Mouse (Mus musculus) liver, adult 2 months (tissue): Measurements from ENCODE around the gene Itga3. TPM values are rescaled to one million over a fixed set of nuclear protein-coding genes. Genes with fewer than 3 reads are reported as not detected.

Experiments
- DNase-seq: peaks from one replicate; pipeline ENCODE4 v3.0.0-alpha.2; 2011; ENCODE audit warnings: low read depth, low spot score; ENCODE audit errors: extremely low read depth
- H3K27ac ChIP-seq: fragments of 200-500 bp; replicated peaks from 2 replicates; pipeline ENCODE4 v1.5.1; 2012; ENCODE audit warnings: low read depth, mild to moderate bottlenecking, control low read depth, inconsistent platforms, low read length; ENCODE audit not compliant: insufficient read depth
- H3K27me3 ChIP-seq: fragments of 200-500 bp; 2 replicates; pipeline ENCODE4 v1.6.1; 2012; ENCODE audit warnings: mild to moderate bottlenecking, moderate library complexity, low read length, inconsistent platforms; ENCODE audit not compliant: control insufficient read depth, insufficient read depth
- H3K36me3 ChIP-seq: fragments of 200-500 bp; 2 replicates; pipeline ENCODE4 v1.6.1; 2012; ENCODE audit warnings: low read length, inconsistent platforms; ENCODE audit not compliant: control insufficient read depth, insufficient read depth
- H3K4me1 ChIP-seq: fragments of 200-500 bp; 2 replicates; pipeline ENCODE4 v1.6.1; 2011; ENCODE audit warnings: low read length; ENCODE audit not compliant: control insufficient read depth, insufficient read depth
- H3K4me3 ChIP-seq: fragments of 200-500 bp; 2 replicates; pipeline ENCODE4 v1.5.1; 2011; ENCODE audit warnings: low read depth, mild to moderate bottlenecking, control low read depth, low read length, moderate library complexity; ENCODE audit not compliant: insufficient read depth
- H3K79me2 ChIP-seq: fragments of 200-500 bp; 2 replicates; pipeline ENCODE4 v1.6.1; 2012; ENCODE audit warnings: inconsistent platforms, mild to moderate bottlenecking, low read length, moderate library complexity; ENCODE audit not compliant: control insufficient read depth, insufficient read depth
- H3K9ac ChIP-seq: fragments of 200-500 bp; 2 replicates; pipeline ENCODE4 v1.6.1; 2012; ENCODE audit warnings: low read depth, mild to moderate bottlenecking, control low read depth, inconsistent platforms, low read length
- CTCF ChIP-seq: fragments of 200-500 bp; IDR thresholded peaks from 2 replicates; pipeline ENCODE4 v1.5.1; 2011; ENCODE audit warnings: low read depth, low read length, control low read depth
- POLR2A ChIP-seq: fragments of 200-500 bp; IDR thresholded peaks from 2 replicates; pipeline ENCODE4 v1.6.1; 2011; ENCODE audit warnings: low read length, control low read depth; ENCODE audit not compliant: insufficient read depth; ENCODE audit errors: extremely low read depth
- WGBS: fragments of 180-500 bp; shearing (Covaris S2); methylation state at CpG from one replicate; pipeline ENCODE4 v1.1.7; 2018; 5-methylcytosine and 5-hydroxymethylcytosine counted together
- polyA plus RNA-seq: library from polyadenylated mRNA; depleted of rRNA; stranded (reverse); fragments of >200 nt; gene quantifications from 2 replicates; pipeline ENCODE4 v1.2.3, GENCODE M21; 2012
- total RNA-seq: library from RNA; depleted of rRNA; stranded (reverse); fragments of >200 nt; gene quantifications from 2 replicates; pipeline ENCODE4 v1.2.3, GENCODE M21; 2014

The Itga3 gene
- total and polyA plus RNA-seq, 2 experiments, result 2.6 to 5.7 TPM

- Histone ChIP-seq H3K27ac (no peak overlapping the region), H3K4me1 (0 out of 2 replicates have a peak, but pooled peaks cover 3% of the 10 kb centered on the region), H3K27me3 (peaks cover 6% of the 10 kb centered on the region; the same call in 1 of the 2 replicates), H3K79me2 (no peaks in the 10 kb centered on the region), H3K36me3 (no peaks in the 10 kb centered on the region), H3K9ac (no peak overlapping the region), H3K4me3 (peak overlapping the region; percentile 43; the same call in 1 of the 2 replicates)
- no peak for DNase-seq
- WGBS, result 10% methylated on average over 27 of the region's 40 CpGs
- TF ChIP-seq CTCF, result no peak
- TF ChIP-seq POLR2A, result no peak
Observed at GRCm38 (mm10) chr11:95010141-95010739, 66.4 kb downstream of the Itga3 start.

GRCm38 (mm10) chr11:95009629-95010014 is 67.0 kb downstream of the Itga3 start, which contains the start of gene Samd14:
TSS of gene Samd14 (plus strand) at chr11:95009879.
- Histone ChIP-seq H3K36me3 (no peaks in the 10 kb centered on the region), H3K79me2 (no peaks in the 10 kb centered on the region), H3K4me3 (peak within 1 kb of the TSS; percentile 43), H3K27me3 (peaks cover 6% of the 10 kb centered on the region; the same call in 1 of the 2 replicates), H3K9ac (peak within 1 kb of the TSS; percentile 12; the same call in 1 of the 2 replicates), H3K27ac (no peak within 1 kb of the TSS), H3K4me1 (0 out of 2 replicates have a peak, but pooled peaks cover 3% of the 10 kb centered on the region)
- TF ChIP-seq CTCF (no peak), POLR2A (no peak)
- WGBS, result under 1% methylated on average over 27 of the region's 32 CpGs
- no peak for DNase-seq

- peaks cover 6% of the 10 kb centered on the region; the same call in 1 of the 2 replicates for H3K27me3 ChIP-seq
- H3K4me1 ChIP-seq, result 0 out of 2 replicates have a peak, but pooled peaks cover 3% of the 10 kb centered on the region
- WGBS, result 49% methylated on average over 15 of the region's 15 CpGs
- H3K79me2 ChIP-seq, result no peaks in the 10 kb centered on the region
- no peak for DNase-seq
- H3K4me3 ChIP-seq, result peak overlapping the region; percentile 43
- no peak overlapping the region; the same call in 1 of the 2 replicates for H3K9ac ChIP-seq
- no peak overlapping the region for H3K27ac ChIP-seq
- H3K36me3 ChIP-seq, result no peaks in the 10 kb centered on the region
- no peak for TF ChIP-seq CTCF
- no peak for TF ChIP-seq POLR2A
Observed at GRCm38 (mm10) chr11:95008661-95009628, 67.7 kb downstream of the Itga3 start.

GRCm38 (mm10) chr11:95007418-95007817 is 69.2 kb downstream of the Itga3 start:
- Histone ChIP-seq H3K9ac (no peak overlapping the region), H3K4me3 (no peak overlapping the region), H3K79me2 (no peaks in the 10 kb centered on the region), H3K4me1 (0 out of 2 replicates have a peak, but pooled peaks cover 3% of the 10 kb centered on the region), H3K27ac (no peak overlapping the region), H3K36me3 (no peaks in the 10 kb centered on the region), H3K27me3 (peaks cover 6% of the 10 kb centered on the region; the same call in 1 of the 2 replicates)
- no peak for DNase-seq
- WGBS, result 66% methylated on average over 3 of the region's 3 CpGs
- no peak for TF ChIP-seq POLR2A
- no peak for TF ChIP-seq CTCF

- Histone ChIP-seq H3K4me3 (peak overlapping the region; percentile 23), H3K27ac (no peak overlapping the region), H3K27me3 (peaks cover 6% of the 10 kb centered on the region; the same call in 1 of the 2 replicates), H3K36me3 (no peaks in the 10 kb centered on the region), H3K4me1 (0 out of 2 replicates have a peak, but pooled peaks cover 3% of the 10 kb centered on the region), H3K79me2 (no peaks in the 10 kb centered on the region), H3K9ac (peak overlapping the region; percentile 35; the same call in 1 of the 2 replicates)
- TF ChIP-seq POLR2A, result no peak
- no peak for TF ChIP-seq CTCF
- WGBS, result 3% methylated on average over 27 of the region's 27 CpGs
- DNase-seq, result no peak
Observed at GRCm38 (mm10) chr11:95006525-95007219, 69.9 kb downstream of the Itga3 start.
